Mouse (Mus musculus) thymus, adult 2 months (tissue): ENCODE measurements around the gene Nppa.

Experiments used
- CTCF ChIP-seq: fragments of 200-500 bp; IDR thresholded peaks from 2 replicates; pipeline ENCODE4 v1.5.1; 2012; ENCODE audit warnings: mild to moderate bottlenecking, control low read depth, low read length, moderate library complexity, borderline replicate concordance; ENCODE audit not compliant: control insufficient read depth, poor library complexity, insufficient read depth; ENCODE audit errors: extremely low read depth
- POLR2A ChIP-seq: fragments of 200-500 bp; IDR thresholded peaks from 2 replicates; pipeline ENCODE4 v1.6.1; 2012; ENCODE audit warnings: mild to moderate bottlenecking, low read length, control low read depth, moderate library complexity; ENCODE audit not compliant: control insufficient read depth, poor library complexity, insufficient read depth; ENCODE audit errors: extremely low read depth

GRCm38 (mm10) chr4:148040933-148041610 is 40.5 kb downstream of the Nppa start:
- TF ChIP-seq POLR2A (0 out of 2 replicates have a peak, but pooled peaks have one; percentile 5), CTCF (no peak)
